Mouse (Mus musculus) liver, embryonic 14.5 days (tissue): Measurements from ENCODE around the gene Rab6b.

ENCODE experiments used
- CTCF ChIP-seq: IDR thresholded peaks from 2 replicates; pipeline ENCODE4 v1.5.1; 2016; ENCODE audit warnings: antibody characterized with exemption, low read depth, control low read depth
- EP300 ChIP-seq: IDR thresholded peaks from 2 replicates; pipeline ENCODE4 v1.6.1; 2016; ENCODE audit warnings: antibody characterized with exemption, low read depth

- TF ChIP-seq CTCF (no peak), EP300 (no peak)
Measured at GRCm38 (mm10) chr9:103072204-103072599, 39.4 kb upstream of the Rab6b start.
